ENCODE assay signal across 9 mouse cellular contexts in the genomic region with DNA sequence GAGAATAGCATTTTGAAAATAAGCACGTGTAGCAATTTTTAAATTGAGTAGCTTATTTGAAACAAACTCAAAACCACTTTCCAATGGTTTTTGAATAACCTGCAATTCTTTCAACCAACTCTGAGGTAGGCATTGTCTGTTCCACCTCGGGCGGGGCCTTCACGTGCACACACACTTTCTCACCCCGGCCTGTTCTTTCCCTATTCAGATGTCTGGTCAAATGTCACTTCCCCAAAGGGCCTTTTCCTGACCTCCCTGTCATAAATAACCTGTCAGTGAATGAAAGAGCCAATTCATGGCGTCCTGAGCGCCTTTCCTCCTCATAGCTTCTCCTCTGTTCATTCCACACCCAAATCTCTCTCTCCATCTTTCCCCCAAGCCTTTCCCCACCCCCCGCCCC. TPM values are rescaled to one million over a fixed set of nuclear protein-coding genes. Genes with fewer than 3 reads are reported as not detected.
DNase-seq lines count a peak whose midpoint lies in the region; ATAC-seq and TF ChIP-seq lines count a peak whose summit lies in the region.
"Had no signal": no experiment of that assay in that cellular context is flagged by ENCODE, and none has a peak within 500 bp of the region (broad histone marks: within the 10 kb centered on the region; RNA-seq: fewer than 3 reads in every experiment).

No protein-coding gene starts in this region.

- 38% methylated on average over 8 of the region's 8 CpGs for WGBS in forebrain, embryonic 10.5 days
- WGBS in forebrain, embryonic 14.5 days = 64% methylated on average over 8 of the region's 8 CpGs
- WGBS in kidney, postnatal 0 days = 28% methylated on average over 8 of the region's 8 CpGs
- WGBS in embryonic facial prominence, embryonic 13.5 days = 23% methylated on average over 8 of the region's 8 CpGs
- WGBS in liver, embryonic 16.5 days (ENCODE audit: insufficient replicate concordance) = 31% methylated on average over 8 of the region's 8 CpGs
- 42% methylated on average over 8 of the region's 8 CpGs for WGBS in forebrain, embryonic 11.5 days

- no peaks in the 10 kb centered on the region for H3K9me3 ChIP-seq in forebrain, embryonic 10.5 days
- no peaks in the 10 kb centered on the region for H3K9me3 ChIP-seq in forebrain, embryonic 14.5 days (replicated peaks; ENCODE audit: control insufficient read depth, low read length)
- H3K9me3 ChIP-seq in kidney, postnatal 0 days (replicated peaks; ENCODE audit: low read length) = no peaks in the 10 kb centered on the region
- no peaks in the 10 kb centered on the region for H3K9me3 ChIP-seq in embryonic facial prominence, embryonic 13.5 days
- no peaks in the 10 kb centered on the region for H3K9me3 ChIP-seq in liver, embryonic 16.5 days (replicated peaks; ENCODE audit: control insufficient read depth, low read length)
- H3K9me3 ChIP-seq in forebrain, embryonic 11.5 days (ENCODE audit: control insufficient read depth, low read length) = no peaks in the 10 kb centered on the region
- H3K9me3 ChIP-seq: forebrain, embryonic 15.5 days had no signal

- H3K27me3 ChIP-seq in forebrain, embryonic 10.5 days (ENCODE audit: poor library complexity, severe bottlenecking) = peaks cover 57% of the 10 kb centered on the region
- no peaks in the 10 kb centered on the region for H3K27me3 ChIP-seq in forebrain, embryonic 14.5 days (replicated peaks; ENCODE audit: control insufficient read depth, insufficient read depth, low read length)
- no peaks in the 10 kb centered on the region for H3K27me3 ChIP-seq in kidney, postnatal 0 days (ENCODE audit: insufficient read depth, low read length)
- no peaks in the 10 kb centered on the region for H3K27me3 ChIP-seq in embryonic facial prominence, embryonic 13.5 days
- H3K27me3 ChIP-seq in liver, embryonic 16.5 days (ENCODE audit: control insufficient read depth, insufficient read depth, low read depth, low read length) = peaks cover 16% of the 10 kb centered on the region
- H3K27me3 ChIP-seq in forebrain, embryonic 11.5 days (ENCODE audit: control insufficient read depth, insufficient read depth, low read length) = 0 out of 2 replicates have a peak, but pooled peaks cover 2% of the 10 kb centered on the region

- H3K27ac ChIP-seq in forebrain, embryonic 10.5 days = peak overlapping the region; percentile 81
- no peak overlapping the region for H3K27ac ChIP-seq in forebrain, embryonic 14.5 days (ENCODE audit: low read depth, low read length)
- H3K27ac ChIP-seq in kidney, postnatal 0 days = peak overlapping the region; percentile 52; the same call in 1 of the 2 replicates
- peak overlapping the region; percentile 89 for H3K27ac ChIP-seq in embryonic facial prominence, embryonic 13.5 days
- peak overlapping the region; percentile 86 for H3K27ac ChIP-seq in liver, embryonic 16.5 days (ENCODE audit: low read length)
- H3K27ac ChIP-seq in forebrain, embryonic 11.5 days (ENCODE audit: low read depth, low read length) = no peak overlapping the region
- H3K27ac ChIP-seq: forebrain, embryonic 15.5 days had no signal

- DNase-seq in forebrain, embryonic 10.5 days (ENCODE audit: extremely low spot score, low spot score) = no peak
- DNase-seq in forebrain, embryonic 14.5 days (ENCODE audit: low spot score) = no peak
- DNase-seq in kidney, postnatal 0 days (ENCODE audit: low spot score) = no peak
- DNase-seq in kidney, adult 8-10 months = no peak
- DNase-seq in forebrain, embryonic 11.5 days (ENCODE audit: low spot score) = no peak
- no peak for DNase-seq in testis, postnatal 14 days (ENCODE audit: low spot score)

- H3K4me3 ChIP-seq in forebrain, embryonic 10.5 days = no peak overlapping the region
- H3K4me3 ChIP-seq in forebrain, embryonic 14.5 days (ENCODE audit: low read depth, low read length) = no peak overlapping the region
- no peak overlapping the region for H3K4me3 ChIP-seq in kidney, postnatal 0 days (replicated peaks; ENCODE audit: low read depth, low read length)
- H3K4me3 ChIP-seq in embryonic facial prominence, embryonic 13.5 days = no peak overlapping the region
- H3K4me3 ChIP-seq in liver, embryonic 16.5 days (ENCODE audit: low read depth, low read length) = no peak overlapping the region
- no peak overlapping the region for H3K4me3 ChIP-seq in forebrain, embryonic 11.5 days (ENCODE audit: low read depth, low read length)
- H3K4me3 ChIP-seq: forebrain, embryonic 15.5 days had no signal

- no peaks in the 10 kb centered on the region for H3K36me3 ChIP-seq in forebrain, embryonic 10.5 days (replicated peaks)
- no peaks in the 10 kb centered on the region for H3K36me3 ChIP-seq in forebrain, embryonic 14.5 days (ENCODE audit: control insufficient read depth, insufficient read depth, low read length)
- H3K36me3 ChIP-seq in kidney, postnatal 0 days (ENCODE audit: insufficient read depth, low read length) = no peaks in the 10 kb centered on the region
- H3K36me3 ChIP-seq in embryonic facial prominence, embryonic 13.5 days = no peaks in the 10 kb centered on the region
- H3K36me3 ChIP-seq in liver, embryonic 16.5 days (ENCODE audit: control insufficient read depth, insufficient read depth) = no peaks in the 10 kb centered on the region
- no peaks in the 10 kb centered on the region for H3K36me3 ChIP-seq in forebrain, embryonic 11.5 days (ENCODE audit: control insufficient read depth, insufficient read depth, low read length)
- H3K36me3 ChIP-seq: forebrain, embryonic 15.5 days had no signal

- H3K9ac ChIP-seq in forebrain, embryonic 14.5 days (ENCODE audit: low read length) = no peak overlapping the region
- H3K9ac ChIP-seq in kidney, postnatal 0 days (ENCODE audit: low read depth, low read length) = no peak overlapping the region
- no peak overlapping the region for H3K9ac ChIP-seq in embryonic facial prominence, embryonic 13.5 days
- H3K9ac ChIP-seq in liver, embryonic 16.5 days (ENCODE audit: low read depth, low read length) = 0 out of 2 replicates have a peak overlapping the region, but pooled peaks have one; percentile 17
- no peak overlapping the region for H3K9ac ChIP-seq in forebrain, embryonic 11.5 days (ENCODE audit: low read length)
- H3K9ac ChIP-seq: forebrain, embryonic 15.5 days had no signal

- peaks cover 83% of the 10 kb centered on the region for H3K4me1 ChIP-seq in forebrain, embryonic 10.5 days
- H3K4me1 ChIP-seq in forebrain, embryonic 14.5 days (ENCODE audit: control insufficient read depth, insufficient read depth, low read length) = peaks cover 16% of the 10 kb centered on the region; the same call in 1 of the 2 replicates
- peaks cover 27% of the 10 kb centered on the region for H3K4me1 ChIP-seq in kidney, postnatal 0 days (replicated peaks; ENCODE audit: insufficient read depth, low read length)
- H3K4me1 ChIP-seq in embryonic facial prominence, embryonic 13.5 days = peaks cover 66% of the 10 kb centered on the region
- peaks cover 57% of the 10 kb centered on the region for H3K4me1 ChIP-seq in liver, embryonic 16.5 days (ENCODE audit: control insufficient read depth, low read depth, low read length)
- peaks cover 28% of the 10 kb centered on the region for H3K4me1 ChIP-seq in forebrain, embryonic 11.5 days (replicated peaks; ENCODE audit: control insufficient read depth, insufficient read depth, low read length)

- H3K4me2 ChIP-seq in forebrain, embryonic 14.5 days (ENCODE audit: low read length) = no peak overlapping the region
- H3K4me2 ChIP-seq in kidney, postnatal 0 days (ENCODE audit: low read length) = no peak overlapping the region
- H3K4me2 ChIP-seq in embryonic facial prominence, embryonic 13.5 days = no peak overlapping the region
- H3K4me2 ChIP-seq in liver, embryonic 16.5 days (ENCODE audit: low read depth, low read length) = no peak overlapping the region
- H3K4me2 ChIP-seq in forebrain, embryonic 11.5 days (ENCODE audit: low read depth, low read length, severe bottlenecking) = no peak overlapping the region
- H3K4me2 ChIP-seq: forebrain, embryonic 15.5 days had no signal

- TF ChIP-seq CTCF in kidney, postnatal 0 days (IDR thresholded peaks at IDR 0.05; ENCODE audit: low read depth) = no peak

- ATAC-seq in forebrain, embryonic 14.5 days = no peak
- ATAC-seq in kidney, postnatal 0 days (replicated peaks; ENCODE audit: low FRiP score, low read depth) = no peak
- no peak for ATAC-seq in embryonic facial prominence, embryonic 13.5 days (ENCODE audit: insufficient number of reproducible peaks, insufficient read depth, low FRiP score, low TSS enrichment, low read depth)
- no peak for ATAC-seq in liver, embryonic 16.5 days (ENCODE audit: low read depth)
- ATAC-seq in forebrain, embryonic 11.5 days (replicated peaks; ENCODE audit: low FRiP score) = no peak
- ATAC-seq: forebrain, embryonic 15.5 days had no signal

RNA-seq across cellular contexts. Expression of gene Fignl1, which starts 24.3 kb away (rescaled TPM):
- 101 and 114 TPM in 2 replicates for polyA plus RNA-seq in forebrain, embryonic 10.5 days (2016; fragmentation: Nextera tagmentation; extraction: Ambion mirVana)
- 38.2 and 40.2 TPM in 2 replicates for polyA plus RNA-seq in forebrain, embryonic 14.5 days (2014; fragmentation: Nextera tagmentation; extraction: Ambion mirVana)
- 27.8 and 31.8 TPM in 2 replicates for polyA plus RNA-seq in kidney, postnatal 0 days (2015; fragmentation: Nextera tagmentation; extraction: Ambion mirVana)
- polyA plus RNA-seq in embryonic facial prominence, embryonic 13.5 days (2015; fragmentation: Nextera tagmentation; extraction: Ambion mirVana) = 53.7 and 59.4 TPM in 2 replicates
- polyA plus RNA-seq in liver, embryonic 16.5 days (2015; fragmentation: Nextera tagmentation; extraction: Ambion mirVana) = 76.2 and 90.8 TPM in 2 replicates
- 89.5 and 101 TPM in 2 replicates for polyA plus RNA-seq in forebrain, embryonic 11.5 days (2014; fragmentation: Nextera tagmentation; extraction: Ambion mirVana)

Comparison
In these comparisons a context has a peak if more than half of its experiments do, and no peak if none do; other contexts are left out.
1. H3K27ac ChIP-seq: peak in forebrain, embryonic 10.5 days (single experiment), kidney, postnatal 0 days (single experiment), embryonic facial prominence, embryonic 13.5 days (single experiment) and liver, embryonic 16.5 days (single experiment); none in forebrain, embryonic 14.5 days (single experiment) and forebrain, embryonic 11.5 days (single experiment).